Mouse (Mus musculus) cerebellum, adult 2 months (tissue): ENCODE data around the gene Dyrk2.

Source experiments
- CTCF ChIP-seq: fragments of 200-500 bp; IDR thresholded peaks from 2 replicates; pipeline ENCODE4 v1.5.1; 2011; ENCODE audit warnings: low read depth, mild to moderate bottlenecking, control low read depth, low read length, moderate library complexity, borderline replicate concordance; ENCODE audit not compliant: insufficient read depth
- POLR2A ChIP-seq: fragments of 200-500 bp; IDR thresholded peaks from 2 replicates; pipeline ENCODE4 v1.6.1; 2011; ENCODE audit warnings: low read length, control low read depth, borderline replicate concordance; ENCODE audit not compliant: insufficient read depth

GRCm38 (mm10) chr10:118817089-118817488 lies 52.9 kb downstream of the Dyrk2 start:
- TF ChIP-seq POLR2A (no peak), CTCF (no peak)
